Mouse (Mus musculus): Measurements from ENCODE around the gene Rnf2.

DNA sequence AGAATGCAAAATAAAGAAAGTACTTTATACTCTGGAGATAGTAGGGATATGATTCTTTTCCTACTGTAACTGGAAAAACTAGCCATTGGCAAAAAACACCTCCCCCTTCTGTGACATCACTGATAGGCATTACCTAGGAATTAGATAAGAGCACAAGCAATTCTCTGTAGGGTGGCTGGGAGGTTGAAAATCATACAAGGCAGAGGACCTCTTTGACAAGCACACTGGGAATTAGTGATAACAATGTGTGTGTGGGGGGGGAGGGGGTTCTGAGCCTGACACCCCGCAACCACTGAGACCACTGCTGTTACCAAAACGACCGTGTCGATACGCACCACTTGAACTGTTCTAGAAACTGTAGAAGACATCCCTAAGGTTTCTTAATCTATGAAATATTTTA lies 16.0 kb downstream of the Rnf2 start:
- TF ChIP-seq CTCF (IDR thresholded peaks at IDR 0.05; ENCODE audit: extremely low read depth, insufficient read depth, low read length), result no peak
- no peak for TF ChIP-seq POLR2A (IDR thresholded peaks at IDR 0.05; ENCODE audit: extremely low read depth, insufficient read depth, low read length)
